Mouse (Mus musculus) liver, adult 2 months (tissue): ENCODE data around the gene Hoxa2. TPM values are rescaled to one million over a fixed set of nuclear protein-coding genes. Genes with fewer than 3 reads are reported as not detected.
A peak's percentile ranks its signal among the peaks of the same experiment; 100 is the strongest.

Experiments
- DNase-seq: peaks from one replicate; pipeline ENCODE4 v3.0.0-alpha.2; 2011; ENCODE audit warnings: low read depth, low spot score; ENCODE audit errors: extremely low read depth
- H3K27ac ChIP-seq: fragments of 200-500 bp; replicated peaks from 2 replicates; pipeline ENCODE4 v1.5.1; 2012; ENCODE audit warnings: low read depth, mild to moderate bottlenecking, control low read depth, inconsistent platforms, low read length; ENCODE audit not compliant: insufficient read depth
- H3K27me3 ChIP-seq: fragments of 200-500 bp; 2 replicates; pipeline ENCODE4 v1.6.1; 2012; ENCODE audit warnings: mild to moderate bottlenecking, moderate library complexity, low read length, inconsistent platforms; ENCODE audit not compliant: control insufficient read depth, insufficient read depth
- H3K36me3 ChIP-seq: fragments of 200-500 bp; 2 replicates; pipeline ENCODE4 v1.6.1; 2012; ENCODE audit warnings: low read length, inconsistent platforms; ENCODE audit not compliant: control insufficient read depth, insufficient read depth
- H3K4me1 ChIP-seq: fragments of 200-500 bp; 2 replicates; pipeline ENCODE4 v1.6.1; 2011; ENCODE audit warnings: low read length; ENCODE audit not compliant: control insufficient read depth, insufficient read depth
- H3K4me3 ChIP-seq: fragments of 200-500 bp; 2 replicates; pipeline ENCODE4 v1.5.1; 2011; ENCODE audit warnings: low read depth, mild to moderate bottlenecking, control low read depth, low read length, moderate library complexity; ENCODE audit not compliant: insufficient read depth
- H3K79me2 ChIP-seq: fragments of 200-500 bp; 2 replicates; pipeline ENCODE4 v1.6.1; 2012; ENCODE audit warnings: inconsistent platforms, mild to moderate bottlenecking, low read length, moderate library complexity; ENCODE audit not compliant: control insufficient read depth, insufficient read depth
- H3K9ac ChIP-seq: fragments of 200-500 bp; 2 replicates; pipeline ENCODE4 v1.6.1; 2012; ENCODE audit warnings: low read depth, mild to moderate bottlenecking, control low read depth, inconsistent platforms, low read length
- CTCF ChIP-seq: fragments of 200-500 bp; IDR thresholded peaks from 2 replicates; pipeline ENCODE4 v1.5.1; 2011; ENCODE audit warnings: low read depth, low read length, control low read depth
- POLR2A ChIP-seq: fragments of 200-500 bp; IDR thresholded peaks from 2 replicates; pipeline ENCODE4 v1.6.1; 2011; ENCODE audit warnings: low read length, control low read depth; ENCODE audit not compliant: insufficient read depth; ENCODE audit errors: extremely low read depth
- WGBS: fragments of 180-500 bp; shearing (Covaris S2); methylation state at CpG from one replicate; pipeline ENCODE4 v1.1.7; 2018; 5-methylcytosine and 5-hydroxymethylcytosine counted together
- polyA plus RNA-seq: library from polyadenylated mRNA; depleted of rRNA; stranded (reverse); fragments of >200 nt; gene quantifications from 2 replicates; pipeline ENCODE4 v1.2.3, GENCODE M21; 2012
- total RNA-seq: library from RNA; depleted of rRNA; stranded (reverse); fragments of >200 nt; gene quantifications from 2 replicates; pipeline ENCODE4 v1.2.3, GENCODE M21; 2014

The Hoxa2 gene
- total and polyA plus RNA-seq, 2 experiments, result 0.09 to 0.27 TPM

- Histone ChIP-seq H3K4me3 (no peak overlapping the region), H3K79me2 (no peaks in the 10 kb centered on the region), H3K36me3 (no peaks in the 10 kb centered on the region), H3K9ac (no peak overlapping the region), H3K27me3 (peaks cover 46% of the 10 kb centered on the region), H3K27ac (no peak overlapping the region), H3K4me1 (no peaks in the 10 kb centered on the region)
- TF ChIP-seq CTCF (peak; percentile 84), POLR2A (no peak)
- 3% methylated on average over 37 of the region's 37 CpGs for WGBS
- DNase-seq, result no peak
Observed at GRCm38 (mm10) chr6:52211170-52211935, 46.7 kb upstream of the Hoxa2 start.

- WGBS, result 23% methylated on average over 12 of the region's 12 CpGs
Observed at GRCm38 (mm10) chr6:52209685-52210046, 45.0 kb upstream of the Hoxa2 start.

DNA sequence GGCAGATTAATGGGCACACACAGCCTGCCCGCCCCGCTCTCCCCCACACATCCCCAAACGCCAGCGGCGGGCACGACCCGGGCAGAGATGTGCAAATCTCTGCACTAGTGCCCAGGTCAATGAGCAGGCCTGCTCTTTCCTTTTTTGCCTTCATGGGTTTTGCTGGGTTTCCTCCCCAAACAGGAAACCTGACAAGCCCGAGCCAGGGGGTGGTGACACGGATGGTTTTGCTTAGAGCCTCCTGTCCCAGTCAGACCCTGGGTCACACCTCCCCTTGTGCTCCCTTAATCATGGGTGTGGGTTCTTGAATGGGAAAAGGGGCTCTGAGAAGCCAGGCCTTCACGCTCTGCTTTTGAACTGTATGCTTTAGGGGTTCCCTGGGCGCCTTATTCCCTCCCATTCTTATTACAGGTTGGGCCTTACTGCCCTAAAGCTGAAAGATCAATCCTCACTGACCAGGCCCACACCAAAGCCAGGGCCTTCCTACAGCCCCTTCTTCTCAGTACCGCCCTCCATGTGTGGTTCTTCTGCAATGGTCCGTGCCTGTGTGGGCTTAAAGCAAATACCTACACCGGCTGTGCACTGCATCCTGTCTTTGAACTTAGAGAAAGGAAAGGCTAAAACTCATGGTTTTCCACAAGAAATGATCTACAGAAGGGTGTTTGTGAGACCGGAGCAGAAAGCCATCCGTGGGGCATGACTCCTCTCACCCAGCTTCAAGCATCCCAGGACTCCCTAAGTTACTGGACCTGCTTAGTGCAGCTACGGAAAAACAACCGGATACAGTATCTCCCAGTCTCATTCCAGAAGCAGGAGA lies 44.4 kb upstream of the Hoxa2 start:
- H3K4me1 ChIP-seq, result no peaks in the 10 kb centered on the region; the same call in 1 of the 2 replicates
- no peaks in the 10 kb centered on the region for H3K79me2 ChIP-seq
- H3K27ac ChIP-seq, result no peak overlapping the region
- no peak for DNase-seq
- peaks cover 43% of the 10 kb centered on the region for H3K27me3 ChIP-seq
- WGBS, result 17% methylated on average over 18 of the region's 18 CpGs
- H3K9ac ChIP-seq, result no peak overlapping the region
- no peak overlapping the region for H3K4me3 ChIP-seq
- H3K36me3 ChIP-seq, result no peaks in the 10 kb centered on the region
- TF ChIP-seq CTCF, result no peak
- TF ChIP-seq POLR2A, result no peak

More at GRCm38 (mm10) chr6:52209685-52210046, 45.0 kb upstream of the Hoxa2 start:
- DNase-seq, result no peak
- H3K4me3 ChIP-seq, result no peak overlapping the region
- no peaks in the 10 kb centered on the region; the same call in 1 of the 2 replicates for H3K4me1 ChIP-seq
- H3K27ac ChIP-seq, result no peak overlapping the region
- TF ChIP-seq POLR2A, result no peak
- peaks cover 42% of the 10 kb centered on the region for H3K27me3 ChIP-seq
- H3K36me3 ChIP-seq, result no peaks in the 10 kb centered on the region
- no peak overlapping the region for H3K9ac ChIP-seq
- no peaks in the 10 kb centered on the region for H3K79me2 ChIP-seq

GRCm38 (mm10) chr6:52208072-52208867 lies 43.6 kb upstream of the Hoxa2 start, which contains the start of gene Hoxa6:
Gene Hoxa6, minus strand, starts transcription at chr6:52208722.
- Histone ChIP-seq H3K9ac (no peak within 1 kb of the TSS), H3K79me2 (no peaks in the 10 kb centered on the region), H3K4me1 (no peaks in the 10 kb centered on the region; the same call in 1 of the 2 replicates), H3K27me3 (peaks cover 48% of the 10 kb centered on the region), H3K27ac (no peak within 1 kb of the TSS), H3K4me3 (no peak within 1 kb of the TSS), H3K36me3 (no peaks in the 10 kb centered on the region)
- 11% methylated on average over 47 of the region's 47 CpGs for WGBS
- TF ChIP-seq CTCF (no peak), POLR2A (no peak)
- no peak for DNase-seq

- peaks cover 48% of the 10 kb centered on the region for H3K27me3 ChIP-seq
- H3K27ac ChIP-seq, result no peak overlapping the region
- no peak overlapping the region for H3K4me3 ChIP-seq
- H3K4me1 ChIP-seq, result no peaks in the 10 kb centered on the region; the same call in 1 of the 2 replicates
- no peak overlapping the region for H3K9ac ChIP-seq
- H3K79me2 ChIP-seq, result no peaks in the 10 kb centered on the region
- H3K36me3 ChIP-seq, result no peaks in the 10 kb centered on the region
- TF ChIP-seq POLR2A, result no peak
- no peak for TF ChIP-seq CTCF
- no peak for DNase-seq
Observed at GRCm38 (mm10) chr6:52207684-52207976, 43.0 kb upstream of the Hoxa2 start.
